In the genomic region with DNA sequence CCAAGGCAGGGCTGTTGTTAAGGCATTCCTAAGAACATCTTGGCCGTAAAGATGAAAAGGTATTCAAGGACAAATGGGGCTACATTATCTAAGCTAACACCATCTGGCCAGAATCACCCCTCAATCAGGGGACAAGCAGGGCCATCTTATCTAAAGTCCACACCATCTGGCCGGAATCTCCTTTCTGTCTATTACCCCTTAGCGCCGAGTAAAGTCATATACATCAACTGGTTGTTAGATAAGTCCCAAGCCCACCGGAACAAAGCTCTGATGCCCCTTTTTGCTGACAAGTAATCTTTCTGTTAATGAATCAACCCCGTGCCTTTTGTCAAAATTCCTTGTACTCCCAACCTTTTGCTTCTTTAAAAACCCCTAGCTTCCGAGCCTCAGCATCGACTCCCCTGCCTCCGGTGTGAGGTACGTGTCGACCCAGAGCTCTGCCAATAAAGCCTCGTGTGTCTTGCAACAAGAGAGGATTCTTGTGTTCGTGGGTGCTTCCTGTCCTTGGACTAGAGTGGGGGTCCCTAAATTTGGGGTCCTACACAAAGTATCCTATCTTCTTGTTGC, we compare ENCODE assay signal across 8 mouse cellular contexts.
A peak's percentile ranks its signal among the peaks of the same experiment; 100 is the strongest.
DNase-seq lines count a peak whose midpoint lies in the region.
"Not testable (repeated sequence)": the region's sequence is repeated elsewhere in the genome, so short reads cannot be mapped to it uniquely, and the experiment has no call there.

No protein-coding gene starts in this region.

- peak; percentile 39 for DNase-seq in A20 (ENCODE audit: low read depth, low spot score)
- DNase-seq in adrenal gland, postnatal 10 days, result peak; percentile 18
- peak; percentile 29 to 32 for DNase-seq in cerebellum, postnatal 4 days (ENCODE audit: low spot score in 2 of 2)
- DNase-seq in heart, adult 11 months, result peak; percentile 98
- DNase-seq in kidney, adult 9 months, result peak; percentile 54
- DNase-seq in left cerebral cortex, postnatal 4 days, result peak; percentile 19
- DNase-seq in right cerebral cortex, postnatal 10 days (ENCODE audit: low spot score in 2 of 2), result peak; percentile 46 to 59
- DNase-seq in thymus, postnatal 14 days, result peak; percentile 42

- intact Hi-C loops in left cerebral cortex, postnatal 4 days (cut with DNase I), result not testable (repeated sequence)

Comparison
In these comparisons a context has a peak if more than half of its experiments do, and no peak if none do; other contexts are left out.
1. Peak in every context shown above with its lines: DNase-seq.
2. DNase-seq: peak in every context shown above with its lines; median percentile 98 in heart, adult 11 months; 54 in kidney, adult 9 months; 52 in right cerebral cortex, postnatal 10 days; 42 in thymus, postnatal 14 days; 39 in A20; 30 in cerebellum, postnatal 4 days; 19 in left cerebral cortex, postnatal 4 days; 18 in adrenal gland, postnatal 10 days.